Mouse (Mus musculus) monocyte, adult 5-6 weeks (primary cell): ENCODE data around the gene Chchd3. TPM values are rescaled to one million over a fixed set of nuclear protein-coding genes. Genes with fewer than 3 reads are reported as not detected.

ENCODE experiments used
- ATAC-seq: fragments of 153-309, 156-312 bp; replicated peaks from 2 replicates; pipeline ENCODE4 v1.8.0; 2017; ENCODE audit warnings: mild to moderate bottlenecking; ENCODE audit not compliant: low TSS enrichment, insufficient number of reproducible peaks, severe bottlenecking, poor library complexity, low FRiP score
- total RNA-seq: library from RNA; stranded (forward); fragments of 200-1000, 200-491, 200-594 nt; gene quantifications from 3 replicates; pipeline ENCODE4 v1.2.3, GENCODE M21; 2017

Chchd3 gene
- total RNA-seq, 1 experiment from 2014 or later = 116 TPM

GRCm38 (mm10) chr6:32749821-32750220 lies 310.2 kb downstream of the Chchd3 start:
- no peak for ATAC-seq

GRCm38 (mm10) chr6:32748777-32749176 lies 311.3 kb downstream of the Chchd3 start:
- ATAC-seq = no peak

GRCm38 (mm10) chr6:32747333-32747732 lies 312.7 kb downstream of the Chchd3 start:
- no peak for ATAC-seq

Other genes with a start within 250 kb of the Chchd3 start
- gene Exoc4, start 188.8 kb upstream of the Chchd3 start, total RNA-seq = 47.5 to 106 TPM (median 61.5 TPM) in 3 replicates